Comparison of ENCODE assay signal across 9 mouse cellular contexts in genomic region chr14:24508070-24508773, GRCm38 (mm10). TPM values are rescaled to one million over a fixed set of nuclear protein-coding genes. Genes with fewer than 3 reads are reported as not detected.
A peak's percentile ranks its signal among the peaks of the same experiment; 100 is the strongest.
DNase-seq lines count a peak whose midpoint lies in the region; ATAC-seq and TF ChIP-seq lines count a peak whose summit lies in the region.
"Had no signal": no experiment of that assay in that cellular context is flagged by ENCODE, and none has a peak within 500 bp of the region (broad histone marks: within the 10 kb centered on the region; RNA-seq: fewer than 3 reads in every experiment).

No protein-coding gene starts in this region.

- no peak overlapping the region for H3K9ac ChIP-seq in lung, embryonic 15.5 days
- H3K9ac ChIP-seq in limb, embryonic 14.5 days (ENCODE audit: low read depth, low read length, severe bottlenecking) = peak overlapping the region; percentile 22

- TF ChIP-seq POLR2A in cerebellum, adult 2 months (IDR thresholded peaks at IDR 0.05; ENCODE audit: borderline replicate concordance, insufficient read depth, low read length) = no peak
- no peak for TF ChIP-seq POLR2A in limb, embryonic 14.5 days (IDR thresholded peaks at IDR 0.05; ENCODE audit: borderline replicate concordance, extremely low read depth, insufficient read depth, insufficient read length)

- no peaks in the 10 kb centered on the region for H3K9me3 ChIP-seq in lung, embryonic 15.5 days
- peaks cover 4% of the 10 kb centered on the region; the same call in 1 of the 2 replicates for H3K9me3 ChIP-seq in limb, embryonic 14.5 days (ENCODE audit: control insufficient read depth, low read length)

- peak; percentile 27 to 44 for DNase-seq in cerebellum, adult 2 months
- DNase-seq in cerebellum, adult 11-12 months = no peak
- no peak for DNase-seq in lung, postnatal 4 days
- no peak for DNase-seq in limb, embryonic 14.5 days (ENCODE audit: low spot score)
- DNase-seq in adrenal gland, adult 18-20 months (ENCODE audit: low spot score in 2 of 2) = no peak
- DNase-seq in left cerebral cortex, adult 8-10 months (ENCODE audit: low spot score in 2 of 2) = no peak
- DNase-seq: gastrocnemius, postnatal 14 days had no signal

- H3K27ac ChIP-seq in cerebellum, adult 2 months (ENCODE audit: insufficient read depth, low read length) = no peak overlapping the region
- no peak overlapping the region for H3K27ac ChIP-seq in lung, embryonic 15.5 days
- H3K27ac ChIP-seq in limb, embryonic 14.5 days (replicated peaks; ENCODE audit: low read depth, low read length) = peak overlapping the region; percentile 43

- TF ChIP-seq CTCF in cerebellum, adult 2 months (IDR thresholded peaks at IDR 0.05; ENCODE audit: borderline replicate concordance, insufficient read depth, low read depth, low read length) = no peak

- peak overlapping the region; percentile 14 for H3K4me3 ChIP-seq in cerebellum, adult 2 months (replicated peaks; ENCODE audit: insufficient read depth, low read depth, low read length)
- H3K4me3 ChIP-seq in lung, embryonic 15.5 days = no peak overlapping the region
- peak overlapping the region; percentile 12 for H3K4me3 ChIP-seq in limb, embryonic 14.5 days (replicated peaks; ENCODE audit: low read length)

- no peaks in the 10 kb centered on the region for H3K27me3 ChIP-seq in cerebellum, adult 2 months (ENCODE audit: control insufficient read depth, insufficient read depth, low read length)
- no peaks in the 10 kb centered on the region for H3K27me3 ChIP-seq in lung, embryonic 15.5 days
- no peaks in the 10 kb centered on the region for H3K27me3 ChIP-seq in limb, embryonic 14.5 days (ENCODE audit: control insufficient read depth, insufficient read depth, low read length)

- peak overlapping the region; percentile 38 for H3K4me2 ChIP-seq in lung, embryonic 15.5 days
- peak overlapping the region; percentile 41 for H3K4me2 ChIP-seq in limb, embryonic 14.5 days (replicated peaks; ENCODE audit: low read depth, low read length, severe bottlenecking)

- no peak for ATAC-seq in lung, embryonic 15.5 days (ENCODE audit: borderline replicate concordance, extremely low read depth, low FRiP score, low TSS enrichment)
- ATAC-seq in limb, embryonic 14.5 days (ENCODE audit: low FRiP score, low read depth) = peak; percentile 38; the same call in 1 of the 2 replicates
- ATAC-seq in granulocyte monocyte progenitor cell, adult 5-6 weeks (replicated peaks; ENCODE audit: poor library complexity, severe bottlenecking) = no peak

- 15% methylated on average over 18 of the region's 18 CpGs for WGBS in cerebellum, adult 2 months
- 13% methylated on average over 18 of the region's 18 CpGs for WGBS in lung, embryonic 15.5 days
- 18% methylated on average over 18 of the region's 18 CpGs for whole genome bisulfite sequencing in limb, embryonic 14.5 days

- H3K4me1 ChIP-seq in cerebellum, adult 2 months (ENCODE audit: control insufficient read depth, insufficient read depth, low read length) = no peaks in the 10 kb centered on the region
- H3K4me1 ChIP-seq in lung, embryonic 15.5 days = peaks cover 17% of the 10 kb centered on the region
- H3K4me1 ChIP-seq in limb, embryonic 14.5 days (ENCODE audit: control insufficient read depth, insufficient read depth, low read length) = peaks cover 17% of the 10 kb centered on the region

- no peaks in the 10 kb centered on the region for H3K36me3 ChIP-seq in lung, embryonic 15.5 days
- H3K36me3 ChIP-seq in limb, embryonic 14.5 days (ENCODE audit: control insufficient read depth, insufficient read depth, low read length) = no peaks in the 10 kb centered on the region

RNA-seq across cellular contexts. Expression of gene Rps24, which starts 21.3 kb away (rescaled TPM):
- polyA plus RNA-seq in cerebellum, adult 2 months (2012; rRNA removed) = 1,301 and 1,467 TPM in 2 replicates
- 761 and 812 TPM in 2 replicates for polyA plus RNA-seq in lung, embryonic 15.5 days (2015; fragmentation: Nextera tagmentation; extraction: Ambion mirVana)
- polyA plus RNA-seq in limb, embryonic 14.5 days (2012; rRNA removed) = 2,427 and 4,774 TPM in 2 replicates
- 1,281 and 1,338 TPM in 2 replicates for polyA plus RNA-seq in limb, embryonic 14.5 days (2014; fragmentation: Nextera tagmentation; extraction: Ambion mirVana)
- 1,000 to 10,000 TPM; 1,551 to 1,745 TPM for total RNA-seq in adrenal gland, adult 18-20 months (2021)
- 100 to 1,000 TPM; 815 to 882 (median 867) TPM for total RNA-seq in left cerebral cortex, adult 8-10 months (2022)
- total RNA-seq in granulocyte monocyte progenitor cell, adult 5-6 weeks (2014; fragmentation: Nextera tagmentation) = 4,650 and 5,450 TPM in 2 replicates
- 5,024 and 5,294 TPM in 2 replicates for total RNA-seq in granulocyte monocyte progenitor cell, adult 5-6 weeks (2017)

RNA-seq across cellular contexts. Expression of gene Polr3a, which starts 21.4 kb away (rescaled TPM):
- 22.0 and 25.2 TPM in 2 replicates for polyA plus RNA-seq in cerebellum, adult 2 months (2012; rRNA removed)
- polyA plus RNA-seq in lung, embryonic 15.5 days (2015; fragmentation: Nextera tagmentation; extraction: Ambion mirVana) = 17.6 and 18.7 TPM in 2 replicates
- polyA plus RNA-seq in limb, embryonic 14.5 days (2012; rRNA removed) = 13.5 and 14.7 TPM in 2 replicates
- 16.2 and 16.9 TPM in 2 replicates for polyA plus RNA-seq in limb, embryonic 14.5 days (2014; fragmentation: Nextera tagmentation; extraction: Ambion mirVana)
- total RNA-seq in adrenal gland, adult 18-20 months (2021) = 10 to 100 TPM; 15.6 to 19.4 TPM
- total RNA-seq in left cerebral cortex, adult 8-10 months (2022) = 10 to 100 TPM; 33.4 to 38.9 (median 34.5) TPM
- total RNA-seq in granulocyte monocyte progenitor cell, adult 5-6 weeks (2014; fragmentation: Nextera tagmentation) = 18.9 and 35.8 TPM in 2 replicates
- total RNA-seq in granulocyte monocyte progenitor cell, adult 5-6 weeks (2017) = 14.3 and 16.0 TPM in 2 replicates

Comparison
In these comparisons a context has a peak if more than half of its experiments do, and no peak if none do; other contexts are left out.
1. DNase-seq: peak in cerebellum, adult 2 months (2 of 2); none in cerebellum, adult 11-12 months (single experiment), lung, postnatal 4 days (0 of 2), limb, embryonic 14.5 days (single experiment), adrenal gland, adult 18-20 months (0 of 2) and left cerebral cortex, adult 8-10 months (0 of 2).